Mouse (Mus musculus) cerebellum, adult 18-20 months (tissue): ENCODE measurements around the gene Bcam.
A peak's percentile ranks its signal among the peaks of the same experiment; 100 is the strongest.

Experiments
- DNase-seq, 2 experiments: peaks; one replicate each; pipeline ENCODE4 v3.0.0; 2021

Gene Bcam

DNA sequence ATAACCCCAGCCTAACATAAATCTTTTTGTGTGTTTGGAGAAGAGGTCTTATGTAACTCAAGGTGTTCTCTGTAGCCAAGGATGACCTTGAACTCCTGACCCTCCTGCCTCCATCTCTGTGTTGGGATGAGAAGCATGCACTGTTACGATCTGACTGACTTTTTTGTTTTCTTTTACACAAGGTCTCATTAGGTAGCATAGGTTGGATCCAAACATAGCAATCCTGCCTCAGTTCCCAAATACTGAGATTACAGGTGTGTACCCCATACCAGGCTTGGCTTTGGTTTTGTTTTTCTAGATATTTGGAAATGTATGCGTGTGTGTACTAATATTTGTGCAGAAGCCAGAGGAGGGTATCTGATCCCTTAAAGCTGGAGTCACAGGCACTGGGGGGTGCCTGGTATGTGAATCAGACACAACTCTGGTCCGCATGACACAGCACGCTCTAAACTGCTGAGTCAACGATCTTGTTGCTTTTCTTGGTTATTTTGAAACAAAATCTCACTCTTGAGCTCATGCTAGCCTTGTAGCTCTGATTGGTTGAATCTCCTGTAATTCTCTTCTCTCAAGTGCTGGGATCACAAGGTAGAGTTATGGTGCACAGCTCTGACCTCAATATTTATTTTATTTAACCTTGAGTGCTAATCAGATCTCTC is 52.4 kb downstream of the Bcam start:
- no peak for DNase-seq

DNA sequence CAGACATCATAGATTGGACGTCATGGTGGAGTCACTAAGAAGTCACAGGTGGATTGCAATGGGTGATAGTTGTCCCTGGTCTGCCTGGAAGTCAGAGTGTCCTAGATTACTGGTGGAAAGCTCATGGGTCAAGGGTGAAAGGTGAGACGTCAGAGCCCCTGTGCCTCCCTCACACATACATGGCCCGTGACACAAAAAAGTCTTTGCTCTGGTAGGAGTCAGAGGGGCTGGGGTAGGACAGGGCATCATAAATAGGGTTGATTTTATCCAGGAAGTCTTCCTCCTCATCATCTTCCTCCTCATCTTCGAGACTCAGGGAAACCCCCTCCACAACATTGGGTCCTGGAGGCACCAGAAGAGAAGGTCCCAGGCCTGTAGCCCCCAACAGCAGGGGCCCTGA is 53.5 kb downstream of the Bcam start:
- no peak for DNase-seq

DNA sequence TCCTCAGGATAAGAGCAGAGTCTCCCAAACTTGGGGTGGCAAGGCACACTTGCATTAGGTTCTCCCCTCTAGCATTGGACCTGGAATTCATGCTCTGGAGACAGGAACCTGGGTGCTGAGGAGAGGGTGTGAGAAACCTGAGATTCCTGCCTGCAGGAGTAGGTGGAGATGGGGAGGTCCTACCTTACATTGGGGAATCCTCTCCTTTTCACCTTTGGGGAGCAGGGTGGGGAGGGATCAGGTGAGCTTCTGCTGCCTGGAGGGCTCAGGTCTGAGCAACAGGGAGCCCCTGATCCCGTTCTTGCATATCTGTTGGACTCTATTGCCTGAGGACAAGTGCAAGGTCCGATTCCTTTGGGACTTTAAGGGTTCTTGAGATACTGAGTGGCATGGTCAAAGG is 54.0 kb downstream of the Bcam start:
- no peak for DNase-seq

DNA sequence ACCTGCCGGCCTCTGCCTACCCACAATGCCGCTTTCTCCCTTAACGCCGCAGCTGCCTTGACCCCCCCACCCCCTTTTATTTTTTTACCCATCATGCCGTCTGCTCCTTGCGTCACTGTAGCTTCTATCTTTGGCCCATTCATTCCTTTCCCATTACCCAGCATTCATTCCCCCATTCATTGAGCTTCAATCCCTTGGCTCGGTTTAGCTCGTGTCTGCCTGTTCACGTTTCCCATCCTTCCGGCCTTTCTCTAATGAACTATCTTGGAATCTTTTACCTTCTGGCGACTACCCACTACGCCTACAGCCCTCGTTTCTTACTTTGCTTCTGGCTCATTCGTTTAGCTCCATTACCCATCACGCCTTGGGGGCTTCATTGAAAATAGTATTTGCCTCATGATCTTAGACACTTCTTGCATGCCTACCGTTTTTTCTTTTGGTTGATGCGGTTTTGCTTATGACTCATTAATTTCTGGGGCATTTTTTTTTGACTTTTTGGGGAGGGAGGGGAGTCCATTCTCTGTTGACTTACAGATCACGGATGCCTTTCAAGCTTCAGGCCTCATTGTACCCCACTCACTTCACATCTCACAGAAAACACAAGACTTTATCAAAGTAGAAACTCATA is 54.6 kb downstream of the Bcam start:
- DNase-seq = no peak

DNA sequence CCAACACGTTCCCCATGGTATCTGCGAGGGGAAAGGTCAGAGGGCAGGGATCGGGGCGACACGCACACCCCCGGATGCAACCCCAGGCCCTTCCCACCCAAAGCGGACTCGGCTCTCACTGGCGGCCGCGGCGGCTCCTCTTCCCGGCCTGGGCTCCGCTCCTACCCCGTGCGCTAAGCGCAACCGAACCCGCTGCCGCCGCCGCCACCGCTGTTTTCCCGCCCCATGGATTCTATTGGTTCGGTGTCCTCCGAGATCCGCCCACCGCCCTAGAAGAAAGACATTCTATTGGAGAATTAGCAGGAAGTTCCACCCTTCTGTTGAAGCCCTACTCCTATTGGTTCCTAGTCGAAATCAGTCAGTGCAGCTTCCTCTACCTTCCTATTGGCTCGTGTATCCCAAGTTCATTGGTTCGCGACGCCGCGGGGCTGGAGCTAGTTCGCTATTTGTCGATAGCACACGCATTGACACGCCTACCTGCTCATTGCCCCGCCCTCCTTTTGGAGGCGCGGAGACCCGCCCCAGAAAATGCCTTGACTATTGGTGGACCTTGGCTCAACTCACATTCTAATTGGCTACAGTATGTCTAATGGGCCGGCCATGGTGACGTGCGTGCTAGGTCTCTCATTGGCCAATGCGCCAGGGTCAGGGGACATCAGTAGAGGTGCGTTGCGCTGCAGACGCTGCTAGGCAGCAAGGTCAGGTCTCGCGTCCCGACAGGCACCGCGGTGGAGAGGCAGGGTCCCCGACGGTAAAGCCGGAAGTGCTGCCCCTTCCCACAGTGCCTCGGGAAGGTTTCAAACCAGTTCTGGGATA is 55.4 kb downstream of the Bcam start, which contains the start of gene Tomm40:
Tomm40 (minus strand) TSS at position 200 of the 816 bp plus-strand sequence.
- peak; percentile 97 to 100 for DNase-seq

GRCm38 (mm10) chr7:19714836-19715235 is 56.0 kb downstream of the Bcam start:
- DNase-seq = peak in 1 of 2 experiments; percentile 51

GRCm38 (mm10) chr7:19713598-19713997 is 57.2 kb downstream of the Bcam start:
- no peak for DNase-seq

DNA sequence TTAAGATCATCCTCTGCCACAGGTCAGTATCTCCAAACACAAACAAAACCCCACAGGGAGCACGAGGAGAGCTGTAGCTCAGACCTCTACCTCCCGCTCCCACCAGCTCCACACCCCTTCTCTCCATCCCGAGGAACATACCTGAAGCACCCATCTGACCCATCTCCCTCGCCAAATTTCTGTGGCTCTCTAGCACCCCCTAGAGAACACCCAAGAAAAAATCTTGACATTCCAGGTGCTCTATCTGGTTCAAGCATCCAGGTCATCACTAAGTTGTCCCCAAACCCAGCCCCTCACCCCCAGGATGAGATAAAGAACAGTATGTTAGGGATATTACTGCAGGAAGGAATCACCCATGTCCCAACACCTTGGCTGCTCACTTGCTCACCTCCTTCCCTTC is 57.6 kb downstream of the Bcam start:
- DNase-seq = peak; percentile 41 to 46

DNA sequence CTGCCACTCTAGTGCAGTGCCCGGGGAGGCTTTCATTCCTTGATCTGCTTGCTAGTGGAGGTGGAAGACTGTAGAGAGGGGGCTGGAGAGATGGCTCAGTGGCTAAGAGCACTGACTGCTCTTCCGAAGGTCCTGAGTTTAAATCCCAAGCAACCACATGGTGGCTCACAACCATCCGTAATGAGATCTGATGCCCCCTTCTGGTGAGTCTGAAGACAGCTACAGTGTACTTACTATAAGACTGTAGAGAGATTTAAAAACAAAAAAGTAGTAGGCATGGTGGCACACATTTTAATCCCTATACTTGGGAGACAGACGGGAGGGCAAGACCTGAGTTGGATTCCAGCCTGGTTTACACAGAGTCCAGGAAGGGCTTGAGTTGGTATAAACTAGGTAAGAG is 58.4 kb downstream of the Bcam start:
- DNase-seq = no peak

DNA sequence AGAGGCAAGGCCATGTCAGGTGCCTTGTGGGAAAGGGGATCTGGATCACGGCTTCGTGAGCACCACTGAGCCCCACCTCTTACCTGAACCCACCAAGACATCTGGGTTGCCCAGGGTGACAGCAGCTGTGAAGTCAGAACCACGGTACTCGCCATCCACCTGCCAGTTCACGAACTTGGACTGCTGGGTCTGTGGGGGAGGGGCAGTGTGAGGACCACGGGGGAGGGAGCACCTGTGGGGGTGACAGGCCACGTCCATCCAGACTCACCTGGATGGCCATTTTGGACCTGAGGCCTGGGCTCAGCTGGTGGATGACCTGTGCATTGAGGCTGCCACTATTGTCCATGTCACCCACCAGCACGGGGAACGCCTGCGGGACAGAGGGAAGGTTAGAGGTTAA is 60.2 kb downstream of the Bcam start:
- DNase-seq = no peak
